Mouse (Mus musculus) kidney, adult 9 months (tissue): Measurements from ENCODE around the gene Snu13.

Experiments used
- DNase-seq: peaks from one replicate; pipeline ENCODE4 v3.0.0; 2022

The Snu13 gene

GRCm38 (mm10) chr15:82023965-82024635 lies 23.3 kb downstream of the Snu13 start:
- no peak for DNase-seq

- DNase-seq = no peak
These were observed 24.8 kb downstream of the Snu13 start for GRCm38 (mm10) chr15:82022535-82023088.

- DNase-seq = no peak
These were observed 28.1 kb downstream of the Snu13 start for GRCm38 (mm10) chr15:82019288-82019687.

GRCm38 (mm10) chr15:82017461-82017860 lies 29.9 kb downstream of the Snu13 start:
- DNase-seq = no peak

GRCm38 (mm10) chr15:82016830-82017229 lies 30.6 kb downstream of the Snu13 start:
- DNase-seq = no peak

- DNase-seq = peak; percentile 99
These were observed 31.1 kb downstream of the Snu13 start for GRCm38 (mm10) chr15:82016101-82016808.

GRCm38 (mm10) chr15:82015392-82016100 lies 31.9 kb downstream of the Snu13 start:
- DNase-seq = peak; percentile 35

GRCm38 (mm10) chr15:82014745-82015391 lies 32.5 kb downstream of the Snu13 start:
- no peak for DNase-seq

GRCm38 (mm10) chr15:82011947-82012346 lies 35.5 kb downstream of the Snu13 start:
- DNase-seq = no peak

- DNase-seq = no peak
These were observed 43.1 kb downstream of the Snu13 start for GRCm38 (mm10) chr15:82004257-82004656.

- DNase-seq = no peak
These were observed 53.4 kb downstream of the Snu13 start for GRCm38 (mm10) chr15:81993992-81994391.

GRCm38 (mm10) chr15:81990549-81990948 lies 56.8 kb downstream of the Snu13 start:
- no peak for DNase-seq
